Comparison of ENCODE assay signal across 8 mouse cellular contexts in genomic region chr6:114873808-114874137, GRCm38 (mm10).
DNase-seq lines count a peak whose midpoint lies in the region; ATAC-seq and TF ChIP-seq lines count a peak whose summit lies in the region.

No protein-coding gene starts in this region.

- no peak for TF ChIP-seq CTCF in bone marrow, adult 2 months (IDR thresholded peaks at IDR 0.05; ENCODE audit: control insufficient read depth, insufficient read depth, low read length)

- TF ChIP-seq POLR2A in bone marrow, adult 2 months (IDR thresholded peaks at IDR 0.05; ENCODE audit: borderline replicate concordance, control insufficient read depth, low read depth, low read length): no peak

- H3K27ac ChIP-seq in heart, embryonic 16.5 days (ENCODE audit: low read length): peak overlapping the region; percentile 99
- H3K27ac ChIP-seq in bone marrow, adult 2 months (ENCODE audit: control insufficient read depth, insufficient read depth, low read depth, low read length, poor library complexity): peak overlapping the region; percentile 95
- H3K27ac ChIP-seq in hindbrain, embryonic 11.5 days (ENCODE audit: low read depth, low read length): peak overlapping the region; percentile 89
- peak overlapping the region; percentile 84; the same call in 1 of the 2 replicates for H3K27ac ChIP-seq in midbrain, embryonic 11.5 days (ENCODE audit: low read depth, low read length)

- H3K27me3 ChIP-seq in heart, embryonic 16.5 days (ENCODE audit: control insufficient read depth, insufficient read depth, low read length): no peaks in the 10 kb centered on the region
- H3K27me3 ChIP-seq in hindbrain, embryonic 11.5 days (ENCODE audit: control insufficient read depth, insufficient read depth, low read length): no peaks in the 10 kb centered on the region
- no peaks in the 10 kb centered on the region for H3K27me3 ChIP-seq in midbrain, embryonic 11.5 days (ENCODE audit: control insufficient read depth, insufficient read depth, low read length)

- H3K36me3 ChIP-seq in heart, embryonic 16.5 days (ENCODE audit: control insufficient read depth, insufficient read depth): no peaks in the 10 kb centered on the region
- H3K36me3 ChIP-seq in hindbrain, embryonic 11.5 days (ENCODE audit: control insufficient read depth, insufficient read depth, low read length): no peaks in the 10 kb centered on the region
- no peaks in the 10 kb centered on the region for H3K36me3 ChIP-seq in midbrain, embryonic 11.5 days (ENCODE audit: control insufficient read depth, insufficient read depth, low read length)

- no peak for DNase-seq in heart, postnatal 10 days
- DNase-seq in hindbrain, embryonic 11.5 days (ENCODE audit: low spot score): no peak
- DNase-seq in midbrain, embryonic 11.5 days (ENCODE audit: low spot score, missing footprints): no peak
- DNase-seq in spleen, postnatal 36 days (ENCODE audit: low spot score in 2 of 2): no peak
- no peak for DNase-seq in ovary, postnatal 10 days (ENCODE audit: low spot score)
- DNase-seq in right cerebral cortex, postnatal 25 days: no peak

- peak overlapping the region; percentile 97 for H3K4me2 ChIP-seq in heart, embryonic 16.5 days (ENCODE audit: low read depth, low read length)
- peak overlapping the region; percentile 66 for H3K4me2 ChIP-seq in hindbrain, embryonic 11.5 days (replicated peaks; ENCODE audit: low read depth, low read length)
- peak overlapping the region; percentile 72 for H3K4me2 ChIP-seq in midbrain, embryonic 11.5 days

- peak overlapping the region; percentile 88 for H3K9ac ChIP-seq in heart, embryonic 16.5 days (ENCODE audit: low read length)
- H3K9ac ChIP-seq in hindbrain, embryonic 11.5 days (ENCODE audit: low read depth, low read length): peak overlapping the region; percentile 66
- H3K9ac ChIP-seq in midbrain, embryonic 11.5 days (ENCODE audit: low read length): peak overlapping the region; percentile 74

- H3K4me3 ChIP-seq in heart, embryonic 16.5 days (ENCODE audit: low read length): peak overlapping the region; percentile 65
- H3K4me3 ChIP-seq in bone marrow, adult 2 months (replicated peaks; ENCODE audit: control insufficient read depth, low read depth, low read length): peak overlapping the region; percentile 80
- peak overlapping the region; percentile 28; the same call in 1 of the 2 replicates for H3K4me3 ChIP-seq in hindbrain, embryonic 11.5 days (ENCODE audit: low read depth, low read length)
- H3K4me3 ChIP-seq in midbrain, embryonic 11.5 days (ENCODE audit: low read depth, low read length): peak overlapping the region; percentile 40

- intact Hi-C loops in heart, postnatal 10 days (cut with DNase I): loop anchor here (2.0 kb wide), 2 partner anchors 17 to 55 kb away; no protein-coding TSS in a partner anchor

- no peaks in the 10 kb centered on the region for H3K9me3 ChIP-seq in heart, embryonic 16.5 days (replicated peaks; ENCODE audit: control insufficient read depth, low read length)
- H3K9me3 ChIP-seq in hindbrain, embryonic 11.5 days (ENCODE audit: control insufficient read depth, low read length): no peaks in the 10 kb centered on the region
- H3K9me3 ChIP-seq in midbrain, embryonic 11.5 days (ENCODE audit: control insufficient read depth, low read length): no peaks in the 10 kb centered on the region

- ATAC-seq in heart, embryonic 16.5 days (replicated peaks; ENCODE audit: extremely low read depth, insufficient read depth, low FRiP score): no peak
- ATAC-seq in hindbrain, embryonic 11.5 days (ENCODE audit: low FRiP score): no peak
- no peak for ATAC-seq in midbrain, embryonic 11.5 days (ENCODE audit: low FRiP score)

- WGBS in heart, embryonic 16.5 days: 55% methylated on average over 3 of the region's 3 CpGs
- 29% methylated on average over 3 of the region's 3 CpGs for WGBS in bone marrow, adult 2 months
- 70% methylated on average over 3 of the region's 3 CpGs for WGBS in hindbrain, embryonic 11.5 days
- 83% methylated on average over 3 of the region's 3 CpGs for WGBS in midbrain, embryonic 11.5 days

- H3K4me1 ChIP-seq in heart, embryonic 16.5 days (ENCODE audit: control insufficient read depth, insufficient read depth, low read length): peaks cover 68% of the 10 kb centered on the region
- H3K4me1 ChIP-seq in bone marrow, adult 2 months (ENCODE audit: control insufficient read depth, insufficient read depth, low read length): peaks cover 5% of the 10 kb centered on the region; the same call in 1 of the 2 replicates
- H3K4me1 ChIP-seq in hindbrain, embryonic 11.5 days (replicated peaks; ENCODE audit: control insufficient read depth, insufficient read depth, low read length): peaks cover 33% of the 10 kb centered on the region
- peaks cover 48% of the 10 kb centered on the region for H3K4me1 ChIP-seq in midbrain, embryonic 11.5 days (ENCODE audit: control insufficient read depth, insufficient read depth, low read length)

Comparison
In these comparisons a context has a peak if more than half of its experiments do, and no peak if none do; other contexts are left out.
1. H3K4me3 ChIP-seq: peak in every context shown above with its lines; median percentile 80 in bone marrow, adult 2 months; 65 in heart, embryonic 16.5 days; 40 in midbrain, embryonic 11.5 days; 28 in hindbrain, embryonic 11.5 days.